Mouse (Mus musculus) embryonic stem cell, embryonic (primary cell): ENCODE results near the gene Il16.

Source experiments
- CTCF ChIA-PET, 4 experiments: fragments of 300-600 bp in 2 of 4; fragments of 350-600 bp in 2 of 4; sonication (Branson Sonifier 250); formaldehyde crosslinking; loops; one replicate each; lab custom pipeline; 2022; ENCODE audit warnings: inconsistent platforms in 2 of 4; lab: Charles Lee
- POLR2A ChIA-PET, 4 experiments: fragments of 300-600 bp in 2 of 4; fragments of 350-600 bp in 2 of 4; sonication (Branson Sonifier 250); formaldehyde crosslinking; loops; one replicate each; lab custom pipeline; 2022; ENCODE audit warnings: antibody characterized with exemption in 4 of 4, inconsistent platforms in 1 of 4; lab: Charles Lee

Il16 gene

DNA sequence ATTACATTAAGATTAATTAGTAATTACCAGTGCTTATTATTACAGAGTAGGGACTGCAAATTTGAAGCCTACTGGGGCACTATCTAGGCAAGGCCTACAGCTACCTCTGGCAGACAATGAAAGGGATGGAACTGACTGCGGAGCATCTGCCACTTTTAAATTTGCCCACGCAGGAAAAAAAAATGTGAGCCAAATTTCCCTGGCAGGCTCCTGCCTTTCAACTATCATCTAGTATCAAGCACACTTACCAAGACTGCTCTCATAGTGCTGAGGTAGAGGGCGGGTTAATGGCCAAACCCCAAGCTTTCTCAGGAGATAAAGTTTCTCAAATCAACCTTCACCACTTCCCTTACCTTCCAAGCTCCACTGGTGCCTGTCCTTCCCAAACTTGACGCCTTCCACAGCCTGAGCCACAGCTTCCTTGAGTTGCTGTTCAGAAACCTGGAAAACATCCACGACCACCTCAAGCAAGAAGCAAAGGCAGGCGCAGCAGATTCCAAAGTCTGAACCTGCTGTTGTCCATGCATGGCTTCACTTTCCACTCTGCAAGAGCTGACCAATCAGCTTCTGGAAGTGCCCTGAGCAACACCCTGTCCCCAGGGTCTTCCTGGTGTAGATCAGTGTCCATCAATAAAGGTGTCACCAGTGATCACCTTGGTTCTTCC, 82.7 kb downstream of the Il16 start:
- ChIA-PET CTCF (interaction anchor here in 2 of 4 experiments (0.7 to 3.0 kb wide), 2 partner anchors 13 to 1205 kb away, joined by 3 to 12 read pairs; no protein-coding TSS in a partner anchor), POLR2A (no interaction called here)

DNA sequence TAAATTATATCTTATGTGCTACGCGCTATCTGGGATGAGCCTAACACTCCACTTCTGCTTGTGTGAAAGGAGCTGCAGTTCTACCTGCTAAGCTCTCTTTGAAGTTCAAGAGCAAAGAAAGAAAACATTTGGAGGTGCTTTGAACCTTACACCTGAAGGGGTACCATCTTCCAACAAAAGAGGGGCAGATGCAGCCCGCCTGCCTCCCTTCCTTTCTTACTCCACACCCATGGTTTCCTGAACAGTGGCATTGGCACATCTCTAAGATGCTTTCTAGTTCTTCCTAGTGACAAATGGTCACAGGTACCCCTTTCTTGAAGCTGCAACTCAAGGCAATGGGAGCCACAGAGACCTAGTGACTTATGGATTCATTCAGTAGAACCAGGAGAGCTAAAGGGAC, 83.8 kb downstream of the Il16 start:
- POLR2A ChIA-PET, result interaction anchor here in 1 of 4 experiments (1.0 kb wide), 1 partner anchor 32 kb away, joined by 4 read pairs; no protein-coding TSS in a partner anchor
- CTCF ChIA-PET, result interaction anchor here in 2 of 4 experiments (0.7 to 3.0 kb wide), 2 partner anchors 14 to 1204 kb away, joined by 3 to 12 read pairs; no protein-coding TSS in a partner anchor

DNA sequence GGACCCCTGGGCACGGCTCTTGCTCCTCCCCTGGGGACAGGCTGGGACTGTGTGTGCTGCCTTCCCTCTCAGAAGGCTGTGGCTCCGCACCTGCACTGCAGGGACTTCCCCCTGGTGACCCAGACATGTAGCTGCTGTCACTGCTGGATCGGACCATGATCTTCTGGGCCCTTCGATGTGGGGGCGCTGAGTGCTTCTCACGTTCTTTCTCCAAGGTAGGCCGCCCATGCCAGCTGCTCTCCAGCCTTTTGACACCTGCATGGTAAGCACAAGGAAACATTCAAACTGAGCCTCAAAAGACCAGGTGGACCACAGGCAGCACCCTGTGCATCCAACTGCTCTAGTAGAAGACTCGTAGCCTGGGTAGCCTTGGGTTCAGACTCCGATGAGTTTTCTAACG, 84.5 kb downstream of the Il16 start:
- POLR2A ChIA-PET, result interaction anchor here in 2 of 4 experiments (0.5 to 1.7 kb wide), 4 partner anchors 15 to 224 kb away, joined by 3 to 5 read pairs (median 4); partner anchors contain the start of gene Mesd (in 1 of the 2)
- CTCF ChIA-PET, result interaction anchor here in 2 of 4 experiments (0.9 to 3.0 kb wide), 4 partner anchors 9 to 148 kb away, joined by 3 to 12 read pairs (median 6); no protein-coding TSS in a partner anchor

DNA sequence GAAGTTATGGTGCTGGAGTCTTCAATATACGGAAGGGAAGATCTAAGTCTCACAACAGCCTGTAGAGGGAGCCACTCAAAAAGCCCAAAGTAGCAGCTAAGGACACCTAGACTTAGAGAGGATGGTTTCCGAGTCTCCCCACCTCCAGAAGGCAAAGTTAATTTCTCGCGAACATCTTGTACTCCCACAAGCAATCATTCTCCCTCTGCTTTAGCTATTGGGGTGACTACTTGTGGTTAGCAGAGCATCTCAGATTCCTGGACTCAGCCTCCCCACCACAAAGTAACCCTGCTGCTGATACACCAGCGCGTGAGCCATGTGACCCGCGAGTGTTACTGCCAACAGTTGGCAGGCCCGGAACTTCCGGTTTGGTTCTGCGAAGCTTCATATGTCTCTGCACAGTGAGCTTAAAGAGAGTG, 85.2 kb downstream of the Il16 start:
- CTCF ChIA-PET, result interaction anchor here (0.6 to 3.0 kb wide), 12 partner anchors 8 to 254 kb away, joined by 3 to 12 read pairs (median 3); partner anchors contain the start of gene Stard5 (in 1 of the 4)
- POLR2A ChIA-PET, result interaction anchor here in 2 of 4 experiments (1.0 to 1.7 kb wide), 6 partner anchors 9 to 224 kb away, joined by 3 to 6 read pairs (median 4); partner anchors contain the start of gene Mesd (in 1 of the 2)

DNA sequence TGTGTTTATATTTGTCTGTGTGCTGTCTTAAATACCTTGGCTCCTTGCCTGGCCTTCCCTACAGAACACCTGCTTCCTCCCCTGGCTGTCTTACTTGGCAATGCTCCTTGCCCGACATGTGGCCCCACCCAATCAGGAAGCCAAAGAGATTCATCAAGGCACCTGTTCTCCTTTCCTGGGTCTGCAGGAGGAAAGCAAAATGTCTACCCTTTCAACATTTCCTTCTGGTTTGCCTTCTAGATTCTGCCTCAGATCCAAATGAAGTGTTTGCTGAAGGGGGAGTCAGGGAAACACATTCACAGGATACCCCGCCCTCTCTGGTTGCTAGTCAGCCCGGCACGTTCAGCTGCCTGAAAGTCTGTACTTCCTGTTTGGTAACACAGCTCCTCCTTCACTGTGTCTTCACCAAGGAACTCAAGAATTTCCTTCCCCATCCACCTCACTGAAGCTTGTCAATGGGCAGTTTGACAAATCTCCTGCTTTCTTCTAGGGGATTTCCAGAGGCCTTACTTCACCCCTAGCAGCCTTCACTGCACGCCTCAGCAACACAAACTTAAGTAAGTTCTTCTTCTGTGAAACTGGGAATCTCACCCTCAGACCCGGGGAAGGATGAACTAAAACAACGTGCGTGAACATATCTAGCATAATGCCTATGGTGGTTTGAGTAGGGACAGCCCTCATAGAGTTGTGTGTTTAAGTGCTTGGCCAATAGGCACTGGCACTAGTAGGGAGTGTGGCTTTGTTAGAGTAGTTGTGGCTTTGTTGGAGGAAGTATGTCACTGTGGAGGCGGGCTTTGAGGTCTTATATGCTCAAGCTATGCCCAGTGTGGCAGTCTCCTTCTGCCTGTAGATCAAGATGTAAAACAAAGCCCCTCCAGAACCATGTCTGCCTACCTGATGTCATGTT, 86.1 kb downstream of the Il16 start:
- ChIA-PET CTCF (interaction anchor here (0.5 to 3.0 kb wide), 10 partner anchors 8 to 1230 kb away, joined by 3 to 12 read pairs (median 4); partner anchors contain the start of gene Stard5 (in 1 of the 4)), POLR2A (interaction anchor here in 2 of 4 experiments (1.0 to 1.7 kb wide), 5 partner anchors 8 to 41 kb away, joined by 3 to 6 read pairs (median 4); no protein-coding TSS in a partner anchor)

DNA sequence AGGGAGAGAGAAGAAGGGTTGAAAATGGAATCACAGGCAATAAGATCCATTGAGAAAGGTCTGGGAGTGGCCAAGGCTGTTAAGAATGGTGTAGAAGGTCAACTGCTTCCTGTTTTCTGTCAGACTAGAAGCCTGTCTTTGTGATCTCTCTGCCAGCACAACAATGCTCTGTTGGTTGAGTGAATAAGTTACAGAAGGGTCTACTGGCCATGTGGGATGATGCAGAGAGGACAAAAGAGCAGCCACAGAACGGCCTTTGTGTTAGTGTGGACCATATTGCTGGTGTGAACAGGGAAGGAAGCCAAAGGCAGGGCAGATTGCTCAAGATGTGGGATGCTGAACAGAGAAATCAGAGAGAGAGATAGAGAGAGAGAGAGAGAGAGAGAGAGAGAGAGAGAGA, 86.8 kb downstream of the Il16 start:
- CTCF ChIA-PET, result interaction anchor here in 3 of 4 experiments (0.5 to 1.3 kb wide), 3 partner anchors 17 to 1231 kb away, joined by 3 to 4 read pairs (median 3); partner anchors contain the start of gene Stard5 (in 1 of the 3)
- POLR2A ChIA-PET, result no interaction called here

DNA sequence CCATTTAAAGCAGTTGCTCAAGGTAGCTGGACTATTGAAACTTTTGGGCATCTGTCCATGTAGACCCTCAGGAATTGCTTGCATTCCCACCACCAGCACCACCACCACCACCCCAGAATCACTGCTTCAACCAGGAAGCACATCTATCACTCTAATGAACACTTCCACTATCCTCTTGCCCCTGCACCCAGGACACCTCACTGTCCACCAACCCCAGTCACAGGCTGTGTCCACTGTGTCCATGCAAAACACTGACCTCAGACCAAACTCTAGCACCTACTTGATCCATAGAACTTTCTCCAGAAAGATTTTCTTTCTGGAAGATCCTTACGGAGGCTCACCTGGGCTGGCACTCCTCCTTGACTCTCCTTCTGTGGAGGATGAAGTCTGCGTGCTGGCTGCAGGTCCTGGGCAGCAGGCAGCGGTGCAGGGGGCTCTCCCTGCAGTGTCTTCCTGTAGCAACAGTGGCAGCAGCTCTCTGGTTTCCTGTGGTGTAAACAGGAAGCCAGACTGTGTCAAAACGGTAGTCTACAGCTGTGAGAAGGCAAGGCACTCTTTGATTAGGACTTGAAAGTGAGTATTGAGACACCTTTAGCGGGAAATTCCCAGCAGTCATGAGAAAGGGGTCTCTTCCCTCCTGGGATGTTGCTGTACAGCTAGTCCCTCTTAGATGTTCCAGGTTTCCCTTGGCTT, 90.4 kb downstream of the Il16 start:
- POLR2A ChIA-PET, result interaction anchor here in 1 of 4 experiments (1.0 kb wide), 1 partner anchor 10 kb away, joined by 4 read pairs; no protein-coding TSS in a partner anchor
- CTCF ChIA-PET, result no interaction called here

DNA sequence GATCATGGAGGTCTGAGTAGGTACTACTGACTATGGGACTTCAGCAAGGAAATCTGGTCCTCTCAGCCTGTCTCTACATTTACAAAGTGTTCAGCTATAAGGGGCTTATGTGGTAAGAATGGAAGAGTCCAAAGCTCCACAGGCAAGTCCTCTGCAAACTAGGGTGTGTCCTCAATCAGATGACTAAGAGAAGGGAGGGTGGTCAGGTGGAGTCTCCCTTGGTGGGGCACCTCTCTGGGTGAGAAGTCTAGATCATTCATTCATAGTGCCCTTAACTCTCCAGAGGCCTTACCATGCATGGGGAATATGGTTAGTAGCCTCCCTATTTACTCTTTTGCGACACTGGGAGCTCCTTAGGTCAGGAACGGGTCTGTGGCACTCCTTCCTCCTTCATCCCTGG, 91.3 kb downstream of the Il16 start:
- ChIA-PET POLR2A (no interaction called here), CTCF (no interaction called here)

DNA sequence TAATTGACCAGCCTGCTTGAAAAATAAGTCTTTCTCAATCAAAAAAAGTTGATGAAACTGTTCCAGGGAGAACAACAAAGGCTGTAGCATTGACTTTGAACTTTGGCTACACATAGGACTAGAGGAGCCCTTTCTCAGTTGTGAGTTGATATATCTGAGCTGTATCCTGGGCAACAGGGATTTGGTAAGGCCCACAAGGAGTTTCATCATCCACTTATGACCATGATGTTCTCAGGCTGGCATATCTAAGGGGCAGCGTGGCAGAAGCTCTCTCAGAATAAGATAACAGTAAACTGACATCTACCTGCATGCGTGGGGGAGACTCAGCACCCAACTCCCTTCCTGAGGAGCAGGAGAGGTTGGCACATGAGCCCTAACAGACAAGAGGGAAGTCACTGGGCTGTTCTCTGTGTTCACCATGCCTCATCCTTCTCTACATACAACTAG, 91.9 kb downstream of the Il16 start:
- POLR2A ChIA-PET, result no interaction called here
- CTCF ChIA-PET, result no interaction called here

DNA sequence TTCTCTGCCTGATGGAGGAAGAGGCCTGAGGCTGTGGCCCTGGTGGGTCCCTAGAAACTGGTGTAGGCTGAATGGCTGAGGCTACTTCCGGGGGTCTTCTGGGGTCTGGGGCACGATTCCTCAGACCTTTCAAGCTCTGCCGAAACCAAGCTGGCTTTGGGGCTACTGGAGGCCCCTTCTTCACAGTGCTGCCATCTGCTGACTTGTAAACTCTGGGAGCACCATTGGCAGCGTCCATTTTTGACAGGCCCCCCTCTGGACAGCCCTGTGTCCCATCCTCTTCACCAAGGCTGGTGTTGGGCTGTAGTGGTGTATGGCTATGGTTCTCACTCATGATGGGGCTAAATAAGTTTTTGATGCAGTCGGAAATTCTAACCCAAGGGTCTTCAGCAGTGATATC, 93.0 kb downstream of the Il16 start:
- CTCF ChIA-PET, result interaction anchor here in 2 of 4 experiments (0.6 to 2.1 kb wide), 4 partner anchors 8 to 122 kb away, joined by 3 to 8 read pairs (median 3); no protein-coding TSS in a partner anchor
- POLR2A ChIA-PET, result interaction anchor here in 1 of 4 experiments (0.9 to 2.3 kb wide), 3 partner anchors 13 to 20 kb away, joined by 3 to 9 read pairs (median 5); partner anchors contain the start of gene Stard5

DNA sequence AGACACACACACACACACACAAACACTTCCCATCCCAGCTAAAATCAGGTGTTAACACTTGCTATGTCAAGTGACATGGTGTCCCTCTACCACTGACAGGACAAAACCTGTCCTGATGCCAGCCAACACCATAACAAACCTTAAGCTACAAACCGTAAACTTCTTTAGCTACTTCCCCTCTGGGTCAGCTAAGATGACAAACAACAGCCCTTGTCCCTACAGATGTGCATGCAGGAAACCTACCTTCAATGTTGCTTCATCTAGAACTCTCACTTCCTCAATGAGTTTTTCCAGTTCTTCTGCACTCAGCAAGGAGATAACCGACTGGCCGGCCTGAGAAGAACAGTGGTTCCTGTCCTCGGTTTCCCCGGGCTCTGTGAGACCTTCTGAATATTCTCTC, 94.9 kb downstream of the Il16 start:
- CTCF ChIA-PET, result interaction anchor here in 1 of 4 experiments (0.6 kb wide), 1 partner anchor 25 kb away, joined by 6 read pairs; no protein-coding TSS in a partner anchor
- POLR2A ChIA-PET, result interaction anchor here in 2 of 4 experiments (1.0 to 2.3 kb wide), 6 partner anchors 8 to 19 kb away, joined by 3 to 10 read pairs (median 4); partner anchors contain the start of gene Stard5 (in 2 of the 2)

DNA sequence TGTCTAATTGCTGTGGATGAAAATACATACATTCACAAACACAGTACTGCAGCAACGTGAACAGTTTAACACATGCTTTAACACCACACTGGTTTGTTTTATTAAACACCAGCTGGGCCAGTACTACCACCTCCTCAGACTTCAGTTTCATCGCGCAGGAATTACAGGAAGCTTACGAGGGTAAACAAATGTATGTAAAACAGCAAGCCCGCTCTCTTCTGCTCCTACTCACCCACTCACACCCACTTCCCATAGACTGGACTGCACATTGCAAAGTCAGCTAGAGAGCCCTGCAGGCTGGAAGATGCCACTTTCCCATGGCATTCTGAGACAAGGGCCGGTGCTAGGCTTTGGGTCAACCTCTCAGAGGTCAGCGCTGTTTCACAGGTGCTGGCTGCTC, 96.7 kb downstream of the Il16 start:
- POLR2A ChIA-PET, result interaction anchor here in 1 of 4 experiments (1.2 kb wide), 1 partner anchor 17 kb away, joined by 5 read pairs; the partner anchor contains the start of gene Stard5
- CTCF ChIA-PET, result no interaction called here

DNA sequence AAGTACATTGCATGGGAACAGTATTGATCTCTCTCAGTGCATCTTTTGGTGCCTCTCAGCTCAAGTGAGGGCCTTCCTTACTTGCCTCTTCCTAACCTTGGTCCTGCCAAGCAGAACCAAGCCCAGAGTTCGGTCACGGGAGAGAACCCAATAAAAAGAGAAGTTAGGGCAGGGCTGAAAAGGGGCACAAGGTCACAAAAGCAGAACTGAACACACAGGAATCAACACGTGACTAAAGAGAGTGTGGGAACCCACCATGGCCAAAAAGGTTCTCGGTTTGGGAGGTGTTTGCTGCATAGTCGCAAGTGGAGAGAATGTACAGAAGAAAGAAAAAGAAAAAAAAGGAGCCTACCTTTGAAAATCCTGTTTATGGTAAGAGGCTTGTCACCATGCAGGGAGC, 100.0 kb downstream of the Il16 start:
- POLR2A ChIA-PET, result interaction anchor here in 2 of 4 experiments (0.6 to 1.3 kb wide), 2 partner anchors 10 to 489 kb away, joined by 4 to 6 read pairs; no protein-coding TSS in a partner anchor

DNA sequence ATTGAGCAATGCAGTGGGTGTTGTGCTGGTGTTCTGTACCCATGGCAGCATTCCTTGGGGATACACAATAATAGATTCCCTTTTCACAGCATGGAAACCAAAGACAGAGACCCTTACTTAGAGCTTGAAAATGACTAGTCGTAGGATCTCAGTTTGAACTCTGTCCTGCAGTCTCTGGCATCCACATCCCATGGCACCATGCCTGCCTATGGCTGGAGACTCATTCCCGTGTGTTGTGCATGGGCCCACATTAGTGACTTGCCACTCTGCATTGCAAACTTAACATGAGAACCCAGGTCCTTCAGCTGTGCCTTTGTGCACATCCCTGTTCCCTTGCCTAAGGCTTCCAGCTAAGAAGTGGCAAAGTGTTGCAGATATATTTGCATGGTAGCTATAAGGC, 100.8 kb downstream of the Il16 start:
- CTCF ChIA-PET, result interaction anchor here in 1 of 4 experiments (0.6 kb wide), 1 partner anchor 28 kb away, joined by 4 read pairs; no protein-coding TSS in a partner anchor
- POLR2A ChIA-PET, result interaction anchor here in 3 of 4 experiments (0.6 to 5.7 kb wide), 4 partner anchors 11 to 490 kb away, joined by 3 to 37 read pairs (median 5); partner anchors contain the start of gene Stard5 (in 1 of the 3)

More for the DNA sequence above, 100.0 kb downstream of the Il16 start:
- CTCF ChIA-PET, result no interaction called here

DNA sequence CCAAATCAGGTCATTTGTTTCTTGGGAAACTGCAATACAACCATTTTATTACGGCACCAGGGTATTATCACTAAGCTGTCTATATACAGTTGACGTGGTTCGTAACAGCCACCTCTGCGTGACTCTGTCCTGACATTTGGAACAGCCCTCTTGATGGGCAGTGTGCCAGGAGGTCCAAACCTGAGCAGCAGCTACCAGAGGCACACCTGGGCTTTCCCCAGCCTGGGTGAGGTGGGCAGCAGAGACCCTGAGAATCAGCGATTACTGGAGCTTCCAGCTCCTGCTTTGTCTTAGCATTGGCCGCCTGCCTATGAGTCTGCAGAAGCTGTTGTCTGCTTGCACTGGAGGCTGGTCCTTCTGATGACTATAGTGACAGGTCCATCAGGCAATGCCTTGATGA, 101.9 kb downstream of the Il16 start:
- ChIA-PET CTCF (interaction anchor here in 1 of 4 experiments (1.0 kb wide), 1 partner anchor 76 kb away, joined by 4 read pairs; no protein-coding TSS in a partner anchor), POLR2A (interaction anchor here in 3 of 4 experiments (0.6 to 5.7 kb wide), 4 partner anchors 11 to 783 kb away, joined by 3 to 37 read pairs (median 6); partner anchors contain the start of gene Stard5 (in 2 of the 3))

DNA sequence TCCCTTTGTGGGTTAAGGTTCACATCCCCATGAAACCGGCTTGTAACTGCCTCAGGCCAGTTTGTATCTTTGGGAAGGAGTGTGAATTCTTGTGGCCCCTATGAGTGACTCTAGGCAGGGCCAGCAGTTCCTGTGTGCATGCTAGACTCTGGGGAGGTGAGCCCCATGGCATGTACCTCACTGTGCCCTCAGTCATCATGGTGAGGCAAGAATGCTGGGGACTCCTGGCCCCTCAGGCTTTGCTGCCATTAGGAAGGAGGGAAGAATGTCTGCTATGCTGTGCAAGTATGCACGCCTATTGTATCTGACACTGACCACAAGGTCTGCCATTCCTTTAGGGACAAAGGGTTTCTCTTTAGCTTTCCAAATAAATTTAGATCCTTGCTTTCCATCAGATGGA, 104.4 kb downstream of the Il16 start:
- CTCF ChIA-PET, result interaction anchor here in 3 of 4 experiments (0.7 to 1.4 kb wide), 3 partner anchors 47 to 366 kb away, joined by 3 read pairs; no protein-coding TSS in a partner anchor
- POLR2A ChIA-PET, result interaction anchor here (0.6 to 5.7 kb wide), 9 partner anchors 9 to 1429 kb away, joined by 3 to 37 read pairs (median 4); partner anchors contain the start of gene Stard5 (in 3 of the 4)

DNA sequence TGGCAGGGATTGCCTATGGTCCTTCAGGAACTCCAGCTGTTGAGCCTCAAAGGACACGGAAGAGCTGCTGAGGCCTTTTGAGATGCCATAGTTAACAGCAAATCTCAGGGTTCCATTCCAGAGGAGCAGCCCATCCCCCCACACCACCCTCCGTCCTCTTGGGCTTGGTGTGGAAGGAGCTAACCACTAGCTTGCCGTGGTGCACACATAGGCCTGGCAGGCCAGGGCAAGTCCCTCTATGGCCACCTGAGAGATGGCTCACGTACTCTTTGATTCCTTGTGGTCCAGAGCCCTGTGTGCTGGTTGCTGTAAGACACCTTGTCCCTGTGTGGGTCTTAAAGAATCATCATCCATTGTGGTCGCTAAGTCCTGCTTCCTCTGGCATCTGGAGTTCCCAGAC, 104.9 kb downstream of the Il16 start:
- ChIA-PET CTCF (interaction anchor here in 1 of 4 experiments (1.0 kb wide), 1 partner anchor 47 kb away, joined by 3 read pairs; no protein-coding TSS in a partner anchor), POLR2A (interaction anchor here in 2 of 4 experiments (0.8 to 5.7 kb wide), 6 partner anchors 8 to 19 kb away, joined by 3 to 37 read pairs (median 4); partner anchors contain the start of gene Stard5 (in 2 of the 2))
